Mouse (Mus musculus): ENCODE measurements around the gene Ptprn2. TPM values are rescaled to one million over a fixed set of nuclear protein-coding genes. Genes with fewer than 3 reads are reported as not detected.
"Not testable (repeated sequence)": the region's sequence is repeated elsewhere in the genome, so short reads cannot be mapped to it uniquely, and the experiment has no call there.

Ptprn2 gene
- polyA plus RNA-seq, 1 experiment from 2014 or later = 7.9 TPM

DNA sequence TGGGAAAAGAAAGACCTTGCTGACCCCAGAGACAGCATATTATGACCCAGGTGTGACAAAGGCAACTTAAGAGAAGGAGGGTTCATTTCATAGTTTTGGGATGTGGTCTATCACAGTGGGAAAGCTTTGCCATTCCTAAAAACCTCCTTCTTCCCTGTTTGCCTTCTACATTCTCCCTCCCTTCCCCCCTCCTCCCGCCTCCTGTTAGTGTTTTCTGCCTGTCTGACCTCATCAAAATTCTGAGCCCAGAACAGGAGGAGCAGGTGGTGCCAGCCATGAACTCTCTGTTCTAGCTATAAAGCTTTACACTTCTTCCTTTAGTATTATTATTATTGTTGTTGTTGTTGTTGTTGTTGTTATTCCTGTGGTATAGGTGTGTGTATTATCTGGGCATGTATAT, 3.6 kb upstream of the Ptprn2 start:
- Histone ChIP-seq H3K9me3 (replicated peaks) (no peaks in the 10 kb centered on the region), H3K36me3 (no peaks in the 10 kb centered on the region), H3K4me1 (peaks cover 19% of the 10 kb centered on the region), H3K27ac (replicated peaks) (no peak overlapping the region), H3K4me3 (no peak overlapping the region), H3K27me3 (ENCODE audit: low read depth, poor library complexity, severe bottlenecking) (peaks cover 29% of the 10 kb centered on the region)
- 50% methylated on average over 1 of the region's 1 CpGs for WGBS
- no peak for DNase-seq (ENCODE audit: low spot score)

DNA sequence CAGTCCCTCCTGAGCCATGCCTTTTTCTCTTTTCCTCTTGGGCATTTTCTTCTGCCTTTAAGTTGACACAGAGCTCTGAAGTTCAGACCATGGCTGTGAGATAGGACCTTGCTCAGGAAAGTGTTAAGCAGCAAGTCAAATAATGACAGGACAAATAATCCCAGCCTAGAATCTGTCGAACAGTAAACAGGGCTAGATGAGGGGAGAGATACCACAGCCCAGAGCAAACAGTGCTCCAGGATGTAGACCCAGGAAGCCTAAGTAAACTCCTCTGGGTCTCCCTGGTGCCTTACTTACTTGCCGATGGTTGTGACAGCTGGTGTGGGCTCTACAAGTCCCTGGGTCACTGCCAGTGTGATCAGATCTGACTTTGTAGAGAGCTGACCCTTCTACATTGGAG, 1.9 kb upstream of the Ptprn2 start:
- Histone ChIP-seq H3K4me1 (peaks cover 19% of the 10 kb centered on the region), H3K27me3 (ENCODE audit: low read depth, poor library complexity, severe bottlenecking) (peaks cover 46% of the 10 kb centered on the region)
- 66% methylated on average over 2 of the region's 2 CpGs for WGBS

DNA sequence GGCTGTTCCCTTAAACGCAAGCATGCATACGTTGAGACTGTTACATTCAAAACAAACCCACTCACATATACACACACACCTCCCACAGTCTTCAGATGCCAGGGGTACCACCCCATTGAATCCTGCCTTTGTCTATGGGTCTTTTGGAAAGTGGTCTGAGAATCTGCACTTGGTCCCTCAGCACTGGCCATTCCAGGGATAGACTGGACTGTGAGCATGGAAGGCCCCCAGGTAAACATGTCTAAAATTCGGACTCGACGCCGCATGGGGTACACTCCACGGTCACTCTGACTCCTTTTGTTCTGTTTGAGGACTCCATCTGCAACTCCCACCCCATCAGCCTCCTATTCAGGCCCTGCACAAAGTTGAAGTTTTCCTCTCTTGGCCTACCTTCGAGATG, 529 bp upstream of the Ptprn2 start:
- Histone ChIP-seq H3K27ac (replicated peaks) (no peak overlapping the region), H3K36me3 (no peaks in the 10 kb centered on the region), H3K27me3 (ENCODE audit: low read depth, poor library complexity, severe bottlenecking) (peaks cover 57% of the 10 kb centered on the region), H3K4me1 (peaks cover 19% of the 10 kb centered on the region), H3K4me3 (peak overlapping the region; percentile 77), H3K9me3 (replicated peaks) (no peaks in the 10 kb centered on the region)
- DNase-seq (ENCODE audit: low spot score) = no peak
- 79% methylated on average over 8 of the region's 8 CpGs for WGBS

More for the DNA sequence above, 1.9 kb upstream of the Ptprn2 start:
- Histone ChIP-seq H3K27ac (replicated peaks) (no peak overlapping the region), H3K9me3 (replicated peaks) (no peaks in the 10 kb centered on the region), H3K36me3 (no peaks in the 10 kb centered on the region), H3K4me3 (no peak overlapping the region)
- DNase-seq (ENCODE audit: low spot score) = peak; percentile 11

DNA sequence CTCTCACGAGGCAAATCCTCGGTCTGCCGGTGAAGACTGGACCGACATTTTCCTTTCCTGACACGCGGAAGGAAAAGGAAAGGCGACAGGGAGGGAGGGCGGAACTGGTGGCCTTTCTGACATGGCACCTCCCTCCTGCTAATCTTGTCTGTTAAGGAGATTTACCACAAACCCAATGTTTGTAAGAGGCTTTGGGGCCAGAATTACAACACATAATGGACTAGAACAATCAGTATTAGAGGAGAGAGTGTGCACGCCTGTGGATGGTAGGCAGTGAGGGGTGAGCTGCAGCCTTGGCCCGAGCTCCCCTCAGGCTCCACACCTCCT, 847 bp downstream of the Ptprn2 start:
- Histone ChIP-seq H3K36me3 (no peaks in the 10 kb centered on the region), H3K27me3 (ENCODE audit: low read depth, poor library complexity, severe bottlenecking) (peaks cover 57% of the 10 kb centered on the region), H3K27ac (replicated peaks) (peak overlapping the region; percentile 75; the same call in 1 of the 2 replicates), H3K4me3 (peak overlapping the region; percentile 77), H3K9me3 (replicated peaks) (no peaks in the 10 kb centered on the region), H3K4me1 (peaks cover 19% of the 10 kb centered on the region)
- 3% methylated on average over 10 of the region's 10 CpGs for WGBS
- DNase-seq (ENCODE audit: low spot score) = no peak

DNA sequence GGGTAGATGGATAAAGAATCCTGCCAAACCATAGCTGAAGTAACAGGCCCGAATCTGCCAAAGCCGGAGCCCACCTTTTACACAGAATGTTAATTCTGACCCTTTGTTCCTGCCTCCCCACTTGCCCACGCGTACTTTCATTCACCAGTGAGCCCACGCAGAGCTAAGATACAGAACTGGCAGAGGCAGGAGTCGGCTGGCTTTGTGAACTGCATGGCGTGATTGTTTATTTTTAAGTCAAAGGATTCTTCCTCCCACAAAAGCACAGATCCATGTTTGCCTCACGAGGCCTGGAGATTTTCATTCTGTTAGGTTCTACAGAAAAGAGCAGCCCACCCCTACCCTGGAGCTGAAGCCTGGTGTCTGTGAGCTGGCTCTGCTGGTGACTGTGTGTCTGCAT, 3.3 kb downstream of the Ptprn2 start:
- H3K27me3 ChIP-seq (ENCODE audit: low read depth, poor library complexity, severe bottlenecking) = peaks cover 55% of the 10 kb centered on the region
- no peak overlapping the region for H3K27ac ChIP-seq (replicated peaks)
- WGBS = 76% methylated on average over 8 of the region's 8 CpGs

DNA sequence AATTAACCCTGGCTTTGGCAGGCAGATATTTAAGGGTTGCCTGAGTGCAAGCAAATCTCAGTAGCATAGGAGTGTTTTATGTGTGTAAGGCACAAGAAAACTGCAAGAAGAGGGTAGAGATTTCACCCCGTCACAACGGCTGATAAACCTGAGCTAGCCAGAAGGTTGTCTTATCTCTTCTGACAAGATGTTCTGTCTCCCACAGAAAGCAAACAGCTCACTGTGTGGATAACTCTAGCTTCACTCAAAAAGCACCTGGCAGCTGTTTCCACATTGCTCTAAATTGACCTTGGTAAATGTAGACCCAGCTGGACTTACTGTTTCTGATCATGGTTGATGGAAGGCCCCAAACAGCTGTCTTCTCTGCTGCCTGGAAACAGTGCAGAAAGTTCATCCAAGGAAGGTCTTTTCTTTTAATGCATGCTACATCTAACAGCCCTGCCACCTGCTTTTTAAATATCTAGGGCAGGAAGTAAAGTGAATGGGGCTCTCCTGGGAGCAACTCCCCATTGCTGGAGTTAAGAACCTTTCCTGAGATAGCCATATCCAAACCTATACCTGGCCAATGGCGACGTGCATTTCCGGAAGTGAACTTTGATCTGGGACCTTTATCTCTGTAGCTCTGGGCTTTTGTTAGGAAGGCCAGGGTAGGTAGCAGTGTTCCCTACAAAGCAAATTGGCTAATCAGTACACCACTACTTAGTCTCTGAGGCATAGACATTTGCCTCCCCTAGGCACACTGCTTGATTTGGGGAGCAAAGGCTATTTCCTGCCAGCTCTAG, 5.2 kb downstream of the Ptprn2 start:
- 93% methylated on average over 5 of the region's 5 CpGs for WGBS
- H3K4me3 ChIP-seq = no peak overlapping the region

More for the DNA sequence above, 3.3 kb downstream of the Ptprn2 start:
- DNase-seq (ENCODE audit: low spot score) = no peak
- Histone ChIP-seq H3K9me3 (replicated peaks) (no peaks in the 10 kb centered on the region), H3K36me3 (no peaks in the 10 kb centered on the region), H3K4me1 (peaks cover 19% of the 10 kb centered on the region), H3K4me3 (no peak overlapping the region)

DNA sequence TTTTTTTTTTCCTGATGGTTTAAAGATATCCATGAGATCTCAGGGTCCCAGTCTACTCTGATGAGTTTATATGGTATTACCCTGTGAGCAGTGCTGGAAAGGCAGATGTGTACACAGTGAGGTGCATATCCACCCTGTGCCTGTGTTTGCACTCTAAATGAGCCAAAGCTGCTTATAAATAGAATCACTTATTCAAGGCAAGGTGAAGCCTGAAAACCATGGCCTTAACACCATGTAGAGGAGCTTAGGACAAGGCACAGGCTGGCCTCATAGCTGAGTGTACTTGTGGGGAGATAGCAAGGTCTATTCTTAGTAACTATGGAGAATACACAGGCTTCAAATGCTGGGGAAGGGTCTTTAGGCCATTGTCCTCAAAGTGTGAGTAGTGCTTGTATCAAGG, 13.1 kb downstream of the Ptprn2 start:
- DNase-seq (ENCODE audit: low spot score) = no peak
- Histone ChIP-seq H3K4me3 (no peak overlapping the region), H3K9me3 (replicated peaks) (no peaks in the 10 kb centered on the region), H3K36me3 (no peaks in the 10 kb centered on the region), H3K27ac (replicated peaks) (no peak overlapping the region), H3K27me3 (ENCODE audit: low read depth, poor library complexity, severe bottlenecking) (no peaks in the 10 kb centered on the region), H3K4me1 (peaks cover 7% of the 10 kb centered on the region)

More for the DNA sequence above, 5.2 kb downstream of the Ptprn2 start:
- no peak overlapping the region for H3K27ac ChIP-seq (replicated peaks)
- DNase-seq (ENCODE audit: low spot score) = no peak
- H3K9me3 ChIP-seq (replicated peaks) = no peaks in the 10 kb centered on the region
- H3K36me3 ChIP-seq = no peaks in the 10 kb centered on the region
- H3K4me1 ChIP-seq = peaks cover 11% of the 10 kb centered on the region
- H3K27me3 ChIP-seq (ENCODE audit: low read depth, poor library complexity, severe bottlenecking) = peaks cover 39% of the 10 kb centered on the region

DNA sequence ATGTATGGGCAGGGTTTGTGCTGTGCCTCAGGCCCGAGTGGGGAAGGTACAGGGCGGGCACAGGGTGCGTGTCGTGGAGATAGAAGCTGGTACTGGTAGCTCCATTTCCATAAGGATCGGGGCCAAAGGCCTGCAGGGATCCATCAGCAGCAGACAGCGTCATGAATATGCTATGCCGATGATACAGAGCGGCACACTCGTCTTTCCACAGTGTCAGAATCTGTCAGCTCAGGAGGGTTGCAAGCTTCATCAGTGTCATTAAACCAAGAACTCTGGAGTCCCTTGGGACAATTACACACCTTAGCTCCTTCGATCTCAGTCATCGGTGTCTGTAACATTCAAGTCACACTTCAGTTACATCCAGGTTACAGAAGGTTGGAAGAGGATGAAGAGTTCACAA, 15.1 kb downstream of the Ptprn2 start:
- no peak overlapping the region for H3K4me3 ChIP-seq
- no peak for DNase-seq (ENCODE audit: low spot score)
- H3K36me3 ChIP-seq = no peaks in the 10 kb centered on the region
- WGBS = 91% methylated on average over 11 of the region's 11 CpGs
- no peaks in the 10 kb centered on the region for H3K9me3 ChIP-seq (replicated peaks)
- H3K27ac ChIP-seq (replicated peaks) = no peak overlapping the region
- peaks cover 7% of the 10 kb centered on the region for H3K4me1 ChIP-seq
- no peaks in the 10 kb centered on the region for H3K27me3 ChIP-seq (ENCODE audit: low read depth, poor library complexity, severe bottlenecking)

DNA sequence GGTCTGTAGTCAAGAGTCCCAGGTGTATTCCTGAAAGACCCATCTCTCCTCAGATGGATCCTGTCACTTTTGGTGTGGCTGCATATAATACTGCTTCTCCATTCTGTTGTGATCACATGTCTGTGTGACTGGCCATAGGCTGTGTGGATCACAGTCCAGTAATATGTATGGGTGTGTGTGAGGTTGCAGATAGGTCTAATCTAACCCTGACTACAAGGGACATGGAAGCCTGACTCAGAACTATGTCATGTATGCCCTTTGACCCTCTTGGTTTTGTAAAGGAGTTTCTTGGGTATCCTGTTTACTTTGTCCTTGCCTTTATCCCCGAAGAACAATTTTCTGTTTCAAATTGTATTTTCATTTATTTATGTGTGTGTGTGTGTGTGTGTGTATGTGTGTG, 27.0 kb downstream of the Ptprn2 start:
- no peaks in the 10 kb centered on the region for H3K27me3 ChIP-seq (ENCODE audit: low read depth, poor library complexity, severe bottlenecking)
- H3K36me3 ChIP-seq = no peaks in the 10 kb centered on the region
- 97% methylated on average over 1 of the region's 1 CpGs for WGBS
- H3K4me3 ChIP-seq = no peak overlapping the region
- no peak overlapping the region for H3K27ac ChIP-seq (replicated peaks)
- H3K4me1 ChIP-seq = no peaks in the 10 kb centered on the region
- no peak for DNase-seq (ENCODE audit: low spot score)
- peaks cover 5% of the 10 kb centered on the region; the same call in 1 of the 2 replicates for H3K9me3 ChIP-seq (replicated peaks)

DNA sequence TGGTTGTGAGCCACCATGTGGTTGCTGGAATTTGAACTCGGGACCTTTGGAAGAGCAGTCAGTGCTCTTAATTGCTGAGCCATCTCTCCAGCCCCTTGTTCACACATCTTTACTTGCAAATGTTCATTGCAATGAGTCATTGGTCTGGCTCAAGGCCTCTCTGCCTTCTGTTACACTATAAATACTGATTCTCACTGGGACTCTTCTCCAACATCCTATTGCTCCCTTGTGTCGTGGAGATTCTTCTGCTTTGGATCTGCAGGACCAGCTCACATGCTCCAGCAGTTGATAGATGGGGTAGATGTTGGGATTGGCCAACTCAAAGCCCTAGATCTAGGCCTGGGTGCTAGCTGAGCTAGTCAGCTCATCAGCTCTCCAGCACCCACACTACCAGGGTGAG, 28.3 kb downstream of the Ptprn2 start:
- WGBS = 81% methylated on average over 2 of the region's 2 CpGs
- H3K4me3 ChIP-seq; H3K27me3 ChIP-seq (ENCODE audit: low read depth, poor library complexity, severe bottlenecking); H3K36me3 ChIP-seq; H3K9me3 ChIP-seq (replicated peaks); H3K27ac ChIP-seq (replicated peaks); H3K4me1 ChIP-seq; DNase-seq (ENCODE audit: low spot score): not testable (repeated sequence)

DNA sequence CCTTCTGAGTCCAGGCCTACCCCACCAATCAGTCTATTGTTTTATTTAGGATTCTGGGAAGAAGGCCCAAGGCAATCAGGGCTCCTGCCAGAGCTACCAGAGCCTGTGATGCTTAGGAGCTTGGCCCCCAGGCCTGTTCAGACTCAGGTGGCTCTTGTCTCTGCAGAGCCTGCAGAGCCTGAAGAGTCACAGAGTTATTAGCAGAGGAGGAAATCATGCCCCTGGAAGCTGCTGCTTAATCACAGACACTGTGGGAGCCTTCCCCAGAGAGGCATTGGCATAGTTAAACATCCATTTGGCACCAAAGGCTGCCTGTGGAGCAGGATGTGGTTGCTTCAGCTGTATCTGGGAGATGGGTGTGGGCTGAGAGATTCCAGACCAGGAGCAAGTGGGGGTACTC, 30.3 kb downstream of the Ptprn2 start:
- Histone ChIP-seq H3K9me3 (replicated peaks) (no peaks in the 10 kb centered on the region), H3K27ac (replicated peaks) (no peak overlapping the region), H3K36me3 (no peaks in the 10 kb centered on the region), H3K4me3 (no peak overlapping the region), H3K4me1 (no peaks in the 10 kb centered on the region), H3K27me3 (ENCODE audit: low read depth, poor library complexity, severe bottlenecking) (no peaks in the 10 kb centered on the region)
- DNase-seq (ENCODE audit: low spot score) = no peak

DNA sequence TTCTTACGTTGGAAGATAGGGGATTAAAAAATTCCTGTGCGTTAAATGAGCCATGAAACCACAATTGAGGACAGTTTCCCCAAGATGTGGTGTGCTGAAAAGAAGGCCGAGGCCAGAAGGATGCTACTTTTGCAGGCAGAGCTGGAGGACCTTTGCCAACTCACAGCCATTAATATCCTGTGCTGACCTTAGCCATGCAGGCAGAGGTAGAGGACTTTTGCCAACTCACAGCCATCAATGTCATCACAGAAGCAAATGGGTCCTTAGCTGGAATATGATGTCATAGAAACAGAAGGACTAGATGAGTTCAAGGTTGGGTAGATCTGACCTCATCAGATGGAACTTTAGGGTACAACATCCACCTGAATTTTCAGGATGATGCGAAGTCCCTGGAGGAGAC, 43.3 kb downstream of the Ptprn2 start:
- no peak overlapping the region for H3K4me3 ChIP-seq
- no peaks in the 10 kb centered on the region for H3K9me3 ChIP-seq (replicated peaks)
- 81% methylated on average over 4 of the region's 4 CpGs for WGBS
- H3K27ac ChIP-seq (replicated peaks) = no peak overlapping the region
- H3K27me3 ChIP-seq (ENCODE audit: low read depth, poor library complexity, severe bottlenecking) = no peaks in the 10 kb centered on the region
- H3K4me1 ChIP-seq = no peaks in the 10 kb centered on the region
- H3K36me3 ChIP-seq = no peaks in the 10 kb centered on the region
- DNase-seq (ENCODE audit: low spot score) = no peak

DNA sequence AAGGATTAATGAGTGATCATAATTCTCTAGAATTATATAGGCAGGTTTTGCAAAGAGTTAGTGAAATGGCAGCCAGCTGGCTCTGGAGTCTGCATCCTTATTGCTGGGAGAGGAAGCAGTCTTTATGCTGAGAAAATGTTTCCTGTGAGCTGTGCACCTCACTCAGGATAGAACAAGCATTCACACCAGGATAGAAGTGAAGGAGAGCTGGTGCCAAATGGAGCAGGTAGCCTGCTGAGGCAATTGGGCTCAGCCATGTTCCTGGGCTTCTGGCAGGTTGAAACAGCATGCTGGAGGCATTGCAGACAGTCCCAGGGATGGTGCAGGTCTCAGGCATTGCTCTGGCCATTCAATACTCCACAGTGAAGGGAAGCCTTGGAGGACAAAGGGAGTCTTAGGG, 47.8 kb downstream of the Ptprn2 start:
- no peaks in the 10 kb centered on the region for H3K4me1 ChIP-seq
- DNase-seq (ENCODE audit: low spot score) = no peak
- H3K27me3 ChIP-seq (ENCODE audit: low read depth, poor library complexity, severe bottlenecking) = no peaks in the 10 kb centered on the region
- no peak overlapping the region for H3K27ac ChIP-seq (replicated peaks)
- no peaks in the 10 kb centered on the region for H3K36me3 ChIP-seq
- H3K4me3 ChIP-seq = no peak overlapping the region
- H3K9me3 ChIP-seq (replicated peaks) = no peaks in the 10 kb centered on the region

DNA sequence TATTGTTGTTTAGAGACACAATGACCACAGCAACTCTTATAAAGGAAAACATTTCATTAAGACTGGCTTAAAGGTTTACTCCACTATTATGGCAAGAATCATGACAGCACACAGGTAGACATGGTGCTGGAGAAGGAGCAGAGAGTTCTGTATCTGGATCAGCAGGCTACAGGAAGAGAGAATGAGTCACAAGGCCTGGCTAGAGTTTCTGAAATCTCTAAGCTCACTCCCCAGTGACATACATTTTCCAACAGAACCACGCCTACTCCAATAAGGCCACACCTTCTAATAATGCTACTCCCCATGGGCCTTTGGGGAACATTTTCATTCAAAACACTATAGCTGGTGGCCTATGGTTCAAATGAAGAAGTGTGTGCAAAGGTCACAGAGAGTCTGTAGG, 53.8 kb downstream of the Ptprn2 start:
- Histone ChIP-seq H3K4me3 (no peak overlapping the region), H3K9me3 (replicated peaks) (no peaks in the 10 kb centered on the region), H3K27ac (replicated peaks) (no peak overlapping the region), H3K36me3 (no peaks in the 10 kb centered on the region), H3K27me3 (ENCODE audit: low read depth, poor library complexity, severe bottlenecking) (no peaks in the 10 kb centered on the region), H3K4me1 (no peaks in the 10 kb centered on the region)
- DNase-seq (ENCODE audit: low spot score) = no peak
- WGBS = 94% methylated on average over 1 of the region's 1 CpGs

Measured in midbrain, embryonic 10.5 days (tissue).